11 mouse cellular contexts compared by ENCODE assay signal in genomic region chr3:31961175-31961574, GRCm38 (mm10). TPM values are rescaled to one million over a fixed set of nuclear protein-coding genes. Genes with fewer than 3 reads are reported as not detected.
"Had no signal": no experiment of that assay in that cellular context is flagged by ENCODE, and none has a peak within 500 bp of the region (broad histone marks: within the 10 kb centered on the region; RNA-seq: fewer than 3 reads in every experiment).

No protein-coding gene starts in this region.

- ATAC-seq: intestine, postnatal 0 days had no signal

- H3K36me3 ChIP-seq: limb, embryonic 12.5 days; neural tube, embryonic 12.5 days had no signal

- H3K9ac ChIP-seq: limb, embryonic 12.5 days; liver, embryonic 14.5 days; neural tube, embryonic 12.5 days had no signal

- H3K4me1 ChIP-seq: limb, embryonic 12.5 days; neural tube, embryonic 12.5 days had no signal

- H3K27ac ChIP-seq: limb, embryonic 12.5 days; liver, embryonic 14.5 days; neural tube, embryonic 12.5 days had no signal

- H3K4me3 ChIP-seq: limb, embryonic 12.5 days; myocyte; neural tube, embryonic 12.5 days had no signal

- DNase-seq: kidney, adult 8-10 months; kidney, postnatal 25 days; lung, adult 18-20 months; right cerebral cortex, adult 18-20 months; right cerebral cortex, postnatal 25 days; thymus, postnatal 36 days had no signal

- H3K9me3 ChIP-seq: limb, embryonic 12.5 days; neural tube, embryonic 12.5 days had no signal

- H3K27me3 ChIP-seq: neural tube, embryonic 12.5 days had no signal

- H3K4me2 ChIP-seq: limb, embryonic 12.5 days; neural tube, embryonic 12.5 days had no signal

RNA-seq across cellular contexts. Expression of gene Kcnmb2, which starts 58.9 kb away (rescaled TPM):
- polyA plus RNA-seq: myocyte had no signal
